Mouse (Mus musculus) ovary, postnatal 36 days (tissue): Measurements from ENCODE around the gene B3galnt1.

Experiments used
- DNase-seq: peaks from one replicate; pipeline ENCODE4 v3.0.0; 2022; ENCODE audit warnings: low spot score, mixed read lengths

Gene B3galnt1

GRCm38 (mm10) chr3:69598261-69599165 lies at the start of gene B3galnt1:
B3galnt1 (minus strand) TSS chr3:69598960.
- peak; percentile 79 for DNase-seq

GRCm38 (mm10) chr3:69634521-69634920 lies 35.8 kb upstream of the B3galnt1 start:
- DNase-seq = no peak

GRCm38 (mm10) chr3:69633706-69634420 lies 35.1 kb upstream of the B3galnt1 start:
- no peak for DNase-seq

GRCm38 (mm10) chr3:69626963-69627590 lies 28.3 kb upstream of the B3galnt1 start:
- DNase-seq = no peak

GRCm38 (mm10) chr3:69626213-69626962 lies 27.6 kb upstream of the B3galnt1 start:
- DNase-seq = no peak

- no peak for DNase-seq
These were observed 25.4 kb upstream of the B3galnt1 start for GRCm38 (mm10) chr3:69624182-69624581.

- DNase-seq = no peak
These were observed 9.1 kb upstream of the B3galnt1 start for GRCm38 (mm10) chr3:69607909-69608308.

GRCm38 (mm10) chr3:69607468-69607867 lies 8.7 kb upstream of the B3galnt1 start:
- no peak for DNase-seq

GRCm38 (mm10) chr3:69606923-69607322 lies 8.2 kb upstream of the B3galnt1 start:
- no peak for DNase-seq

- no peak for DNase-seq
These were observed 373 bp upstream of the B3galnt1 start for GRCm38 (mm10) chr3:69599166-69599500.

- DNase-seq = no peak
These were observed 944 bp downstream of the B3galnt1 start for GRCm38 (mm10) chr3:69597816-69598215.

- no peak for DNase-seq
These were observed 1.5 kb downstream of the B3galnt1 start for GRCm38 (mm10) chr3:69597211-69597610.

GRCm38 (mm10) chr3:69596116-69596515 lies 2.6 kb downstream of the B3galnt1 start:
- DNase-seq = no peak

GRCm38 (mm10) chr3:69594071-69594470 lies 4.7 kb downstream of the B3galnt1 start:
- no peak for DNase-seq

GRCm38 (mm10) chr3:69593426-69593825 lies 5.3 kb downstream of the B3galnt1 start:
- no peak for DNase-seq

- DNase-seq = no peak
These were observed 10.5 kb downstream of the B3galnt1 start for GRCm38 (mm10) chr3:69588101-69588760.

GRCm38 (mm10) chr3:69583798-69584197 lies 15.0 kb downstream of the B3galnt1 start:
- DNase-seq = no peak

GRCm38 (mm10) chr3:69578791-69579190 lies 20.0 kb downstream of the B3galnt1 start:
- no peak for DNase-seq

- DNase-seq = no peak
These were observed 22.0 kb downstream of the B3galnt1 start for GRCm38 (mm10) chr3:69576715-69577114.

- DNase-seq = no peak
These were observed 23.2 kb downstream of the B3galnt1 start for GRCm38 (mm10) chr3:69575577-69575976.

- no peak for DNase-seq
These were observed 26.2 kb downstream of the B3galnt1 start for GRCm38 (mm10) chr3:69572561-69572960.
